Mouse (Mus musculus): Measurements from ENCODE around the gene Ndufv1.
A peak's percentile ranks its signal among the peaks of the same experiment; 100 is the strongest.
"Not testable (repeated sequence)": the region's sequence is repeated elsewhere in the genome, so short reads cannot be mapped to it uniquely, and the experiment has no call there.

The Ndufv1 gene

GRCm38 (mm10) chr19:4041500-4041899 is 28.9 kb upstream of the Ndufv1 start:
- not testable (repeated sequence) for DNase-seq

DNA sequence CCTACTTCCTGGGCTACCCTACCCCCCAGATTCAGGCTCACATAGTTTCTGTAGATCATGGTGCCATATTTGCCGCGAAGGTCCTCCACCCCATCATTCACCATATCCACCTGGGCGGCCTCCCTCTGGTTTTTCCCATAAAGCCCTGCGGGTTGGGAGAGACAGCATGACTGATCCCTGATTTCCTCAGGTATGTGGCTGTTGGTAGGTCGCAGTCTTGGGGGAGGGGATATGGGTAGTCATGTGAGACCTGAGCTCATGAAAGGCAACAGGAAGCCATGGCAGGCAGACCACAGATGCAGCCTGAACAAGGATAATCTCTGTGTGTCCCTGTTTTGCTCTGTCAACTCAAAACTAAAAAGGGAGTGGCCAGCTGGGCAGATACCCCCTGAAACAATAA is 28.3 kb upstream of the Ndufv1 start:
- DNase-seq: not testable (repeated sequence)

GRCm38 (mm10) chr19:4037788-4038232 is 25.2 kb upstream of the Ndufv1 start, which contains the start of gene Gstp1:
TSS of gene Gstp1 (minus strand) at chr19:4037985.
- peak; percentile 96 for DNase-seq

DNA sequence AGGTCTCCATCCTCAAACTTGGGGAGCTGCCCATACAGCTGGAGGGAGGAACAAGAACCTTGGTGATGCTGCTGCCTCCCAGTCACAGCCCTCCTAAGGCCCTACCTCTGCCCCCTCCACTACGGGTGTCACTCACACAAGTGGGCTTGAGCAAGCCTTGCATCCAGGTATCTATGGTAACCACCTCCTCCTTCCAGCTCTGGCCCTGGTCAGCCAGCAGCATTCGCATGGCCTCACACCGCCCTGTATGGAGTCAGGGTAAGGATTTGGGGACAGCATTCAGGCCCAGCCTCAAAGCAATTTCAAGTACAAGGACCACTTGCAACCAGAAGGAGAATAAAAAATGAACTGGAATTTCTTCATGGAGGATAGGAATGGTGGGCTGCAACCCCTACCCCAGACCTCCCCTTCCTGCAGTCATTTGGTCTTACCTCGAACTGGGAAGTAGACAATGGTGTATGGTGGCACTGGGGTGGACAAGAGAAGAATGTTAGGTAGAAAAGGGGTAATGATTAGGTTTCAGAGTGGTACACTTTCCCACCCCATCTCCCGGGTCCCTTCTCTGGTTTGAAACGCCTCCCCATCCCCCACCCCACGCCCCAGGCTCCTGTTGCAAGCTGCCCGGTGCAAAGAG is 24.7 kb upstream of the Ndufv1 start:
- DNase-seq: not testable (repeated sequence)

DNA sequence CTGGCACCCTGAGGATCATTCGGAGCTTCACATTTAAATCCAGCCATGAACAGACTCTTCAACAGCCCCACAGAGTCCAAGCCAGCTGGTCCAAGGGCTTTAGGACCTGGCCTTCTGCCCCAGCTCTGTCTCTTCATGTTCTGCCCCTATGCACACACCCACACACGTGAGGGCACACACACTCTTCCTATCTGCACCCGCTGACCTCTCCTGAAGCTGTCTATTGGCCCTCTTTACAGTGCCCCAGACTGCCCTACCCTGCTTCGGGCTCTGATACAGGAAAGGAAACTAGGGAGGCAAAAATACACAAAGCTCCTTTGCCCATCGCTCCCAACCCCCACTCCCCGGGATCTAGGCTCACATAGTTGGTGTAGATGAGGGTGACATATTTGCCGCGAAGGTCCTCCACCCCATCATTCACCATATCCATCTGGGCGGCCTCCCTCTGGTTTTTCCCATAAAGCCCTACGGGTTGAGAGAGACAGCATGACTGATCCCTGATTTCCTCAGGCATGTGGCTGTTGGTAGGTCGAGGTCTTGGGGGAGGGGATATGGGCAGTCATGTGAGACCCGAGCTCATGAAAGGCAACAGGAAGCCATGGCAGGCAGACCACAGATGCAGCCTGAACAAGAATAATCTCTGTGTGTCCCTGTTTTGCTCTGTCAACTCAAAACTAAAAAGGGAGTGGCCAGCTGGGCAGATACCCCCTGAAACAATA is 23.9 kb upstream of the Ndufv1 start:
- no peak for DNase-seq

DNA sequence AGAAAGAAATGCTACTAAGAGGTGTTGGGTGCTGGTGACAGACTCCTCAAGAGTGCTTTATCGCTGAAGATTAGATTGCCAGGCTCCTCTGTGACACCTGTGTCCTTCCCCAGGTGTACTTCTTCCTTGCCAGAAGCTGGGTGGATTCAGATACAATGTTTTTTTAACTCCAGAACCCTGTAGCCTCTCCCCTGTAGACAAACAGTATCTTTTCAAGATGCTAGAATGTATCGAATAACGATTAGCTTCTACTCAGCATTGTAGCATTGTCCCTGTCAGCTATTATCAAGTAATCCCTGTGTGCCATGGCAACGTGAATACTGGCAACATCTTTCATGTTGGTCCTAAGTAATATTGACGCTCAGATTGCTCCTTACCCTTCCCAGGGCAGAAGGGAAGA is 21.1 kb upstream of the Ndufv1 start:
- no peak for DNase-seq

DNA sequence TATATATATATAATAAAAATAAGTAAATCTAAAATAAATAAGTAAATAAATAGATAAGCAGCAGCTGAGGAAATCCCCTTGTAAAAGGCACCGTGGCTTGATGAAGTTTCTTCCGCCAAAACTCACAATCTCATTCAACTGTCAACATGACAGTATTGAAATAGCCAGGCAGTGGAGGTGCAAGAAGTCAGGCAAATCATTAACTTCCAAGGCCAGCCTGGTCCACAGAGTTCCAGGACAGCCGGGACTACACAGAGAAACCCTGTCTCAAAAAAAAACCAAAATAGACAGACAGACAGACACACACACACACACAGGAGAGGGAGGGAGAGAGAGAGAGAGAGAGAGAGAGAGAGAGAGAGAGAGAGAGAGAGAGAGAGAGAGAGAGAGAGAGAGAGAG is 20.7 kb upstream of the Ndufv1 start:
- DNase-seq: no peak

GRCm38 (mm10) chr19:4032668-4033067 is 20.1 kb upstream of the Ndufv1 start:
- DNase-seq: no peak

DNA sequence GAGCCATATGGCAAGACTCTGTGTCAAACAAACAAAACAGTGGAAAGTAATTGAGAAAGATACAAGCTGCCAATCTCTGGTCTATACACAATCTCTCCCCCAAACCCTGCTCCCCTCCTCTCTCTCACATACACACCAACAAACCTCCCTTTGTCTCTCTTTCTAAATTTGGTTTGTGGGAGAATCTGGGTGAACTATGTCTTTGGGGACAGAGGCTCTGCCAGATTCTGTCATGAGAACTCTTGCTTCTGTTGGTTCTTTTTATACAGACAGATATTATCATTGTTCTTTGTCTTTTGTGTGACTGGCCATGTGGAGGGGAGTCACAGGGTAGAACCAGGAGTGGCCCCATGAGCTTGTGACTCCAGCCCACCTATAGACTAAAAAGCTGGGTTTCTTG is 15.0 kb upstream of the Ndufv1 start:
- no peak for DNase-seq

- peak; percentile 56 for DNase-seq
These were observed 10.6 kb upstream of the Ndufv1 start for GRCm38 (mm10) chr19:4023185-4023584.

- DNase-seq: peak; percentile 93
These were observed 6.4 kb upstream of the Ndufv1 start for GRCm38 (mm10) chr19:4018743-4019583.

DNA sequence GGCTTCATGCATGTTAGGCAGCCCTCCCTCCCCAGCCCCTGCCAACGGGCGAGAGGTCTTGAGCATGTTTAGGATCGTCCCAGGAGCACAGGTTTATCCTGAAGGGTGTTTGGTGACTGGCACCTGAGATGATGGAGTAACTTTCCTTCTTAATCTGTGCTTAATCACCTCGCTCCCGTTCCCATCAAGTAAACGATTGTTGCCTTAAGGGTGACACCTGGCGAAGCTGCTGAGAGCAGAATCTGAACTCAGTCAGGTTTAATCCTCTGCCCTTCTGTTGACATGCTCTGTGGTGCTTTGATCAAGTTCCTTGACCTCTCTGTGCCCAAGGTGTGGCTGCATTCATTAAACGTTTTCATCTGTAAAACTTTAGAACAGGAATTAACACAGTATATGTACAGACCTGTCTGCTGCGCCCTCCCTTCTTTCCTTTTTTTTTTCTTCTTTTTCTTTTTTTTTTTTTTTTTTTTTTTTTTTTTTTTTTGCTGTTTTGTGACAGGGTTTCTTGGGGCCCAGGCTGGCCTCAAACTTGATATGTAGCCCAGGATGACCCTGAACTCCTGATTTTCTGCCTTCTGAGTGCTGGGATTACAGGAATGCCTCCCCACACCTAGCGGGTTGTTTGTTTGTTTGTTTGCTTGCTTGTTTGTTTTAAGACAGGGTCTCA is 5.4 kb upstream of the Ndufv1 start:
- no peak for DNase-seq

DNA sequence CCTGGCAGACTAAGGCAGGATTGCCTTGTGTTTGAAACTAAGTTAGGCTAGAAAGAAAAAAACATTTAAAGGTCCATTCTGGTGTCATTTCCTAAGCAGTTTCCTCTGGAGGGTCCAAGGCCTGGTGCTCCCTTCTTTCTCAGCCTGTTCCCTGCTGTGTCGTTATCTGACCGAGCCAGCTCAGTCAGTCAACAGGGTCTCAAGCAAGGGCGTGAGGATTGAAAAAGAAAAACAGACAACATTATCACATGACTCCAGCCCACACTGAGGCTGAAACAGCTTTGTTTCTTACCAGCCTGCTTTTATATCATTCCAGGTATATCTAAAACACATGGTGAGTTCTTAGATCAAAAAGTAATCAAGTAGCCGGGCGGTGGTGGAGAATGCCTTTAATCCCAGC is 3.0 kb upstream of the Ndufv1 start:
- no peak for DNase-seq

GRCm38 (mm10) chr19:4014802-4015201 is 2.2 kb upstream of the Ndufv1 start:
- no peak for DNase-seq

- no peak for DNase-seq
These were observed 460 bp upstream of the Ndufv1 start for GRCm38 (mm10) chr19:4013066-4013465.

GRCm38 (mm10) chr19:4011086-4011485 is 1.5 kb downstream of the Ndufv1 start:
- no peak for DNase-seq

GRCm38 (mm10) chr19:4005971-4006370 is 6.6 kb downstream of the Ndufv1 start:
- DNase-seq: no peak

- no peak for DNase-seq
These were observed 7.5 kb downstream of the Ndufv1 start for GRCm38 (mm10) chr19:4005091-4005490.

GRCm38 (mm10) chr19:4004331-4004730 is 8.3 kb downstream of the Ndufv1 start:
- DNase-seq: no peak

DNA sequence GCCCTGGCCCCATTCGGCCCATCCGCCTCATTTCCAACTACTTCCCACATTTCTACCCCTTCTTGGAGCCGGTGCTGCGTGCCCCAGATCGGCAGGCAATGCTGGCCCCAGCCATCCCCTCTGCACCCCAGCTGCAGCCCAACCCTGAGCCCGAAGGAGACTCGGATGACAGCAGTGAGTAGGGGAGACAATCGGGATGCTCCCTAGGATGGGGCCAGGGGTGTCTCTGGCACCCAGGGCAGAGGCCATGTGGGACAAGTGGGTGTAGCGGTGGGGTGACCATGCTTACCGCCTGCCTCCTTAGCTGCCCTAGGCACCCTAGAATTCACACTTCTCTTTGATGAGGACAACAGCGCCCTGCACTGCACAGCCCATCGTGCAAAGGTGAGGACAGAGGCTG is 9.0 kb downstream of the Ndufv1 start:
- DNase-seq: no peak

DNA sequence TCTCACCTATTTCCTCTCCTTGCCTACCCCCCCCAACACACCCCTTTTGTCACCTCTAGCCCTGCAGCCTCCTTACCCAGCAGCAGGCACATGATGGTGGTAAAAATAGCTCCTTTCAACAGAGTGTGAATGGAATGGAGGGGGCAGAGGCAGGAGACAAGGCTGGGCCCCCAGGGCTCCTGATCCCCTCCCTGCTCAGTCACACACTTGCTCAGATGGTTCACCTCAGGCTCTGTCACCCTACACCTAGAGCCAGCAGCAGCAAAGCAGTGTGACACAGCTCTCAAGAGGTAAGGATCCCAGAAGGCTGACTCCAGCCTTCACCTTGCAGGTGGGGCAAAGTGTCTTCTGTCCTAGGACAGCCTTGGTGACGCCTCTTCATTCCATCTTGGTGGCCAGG is 9.5 kb downstream of the Ndufv1 start, which contains the start of gene Doc2g:
Gene Doc2g (plus strand): TSS at position 202 of the 400 bp plus-strand sequence.
- no peak for DNase-seq

- DNase-seq: no peak
These were observed 10.9 kb downstream of the Ndufv1 start for GRCm38 (mm10) chr19:4001752-4002151.

DNA sequence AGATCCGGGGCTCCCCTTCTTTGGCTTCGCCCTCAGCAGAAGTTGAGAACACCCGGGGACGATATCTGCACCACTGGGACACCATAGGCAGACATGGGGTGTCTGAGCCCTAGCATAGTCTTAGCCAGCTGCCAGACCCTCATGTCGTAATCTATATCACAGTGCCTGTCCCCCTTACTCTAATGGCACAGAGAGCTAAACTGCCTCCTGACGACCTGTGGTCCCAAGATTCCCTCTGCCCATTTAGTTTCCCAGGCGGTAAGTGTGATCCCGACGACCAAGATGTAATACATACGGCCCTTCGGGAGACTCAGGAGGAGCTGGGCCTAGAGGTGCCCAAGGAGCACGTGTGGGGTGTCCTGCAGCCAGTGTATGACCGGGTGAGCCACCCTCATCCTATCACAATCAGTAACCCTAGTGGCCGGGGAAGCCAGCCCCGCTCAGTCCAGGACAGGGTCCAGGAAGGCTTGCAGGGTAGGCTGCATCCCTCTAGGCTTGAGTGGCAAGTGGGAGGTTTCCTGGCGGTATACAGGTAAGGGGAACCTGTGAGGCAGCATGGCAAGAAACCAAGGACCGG is 11.6 kb downstream of the Ndufv1 start:
- DNase-seq: no peak

All from lung, postnatal 36 days (tissue).